Mouse (Mus musculus): ENCODE data around the gene Scgb1a1. TPM values are rescaled to one million over a fixed set of nuclear protein-coding genes. Genes with fewer than 3 reads are reported as not detected.
A peak's percentile ranks its signal among the peaks of the same experiment; 100 is the strongest.

Gene Scgb1a1
- polyA plus RNA-seq, 1 experiment: not detected

- H3K27me3 ChIP-seq (ENCODE audit: control insufficient read depth, insufficient read depth, insufficient read length): no peaks in the 10 kb centered on the region
- no peak overlapping the region for H3K4me3 ChIP-seq
- H3K79me2 ChIP-seq (ENCODE audit: control insufficient read depth, insufficient read depth): no peaks in the 10 kb centered on the region
- no peak overlapping the region for H3ac ChIP-seq (ENCODE audit: control insufficient read depth, insufficient read length)
- no peak overlapping the region for H3K4me2 ChIP-seq (ENCODE audit: low read depth)
- H3K36me3 ChIP-seq (ENCODE audit: control insufficient read depth, insufficient read depth): no peaks in the 10 kb centered on the region
- TF ChIP-seq USF1 (IDR thresholded peaks at IDR 0.05; ENCODE audit: low read depth) (no peak), MYOD1 (IDR thresholded peaks at IDR 0.05; ENCODE audit: control insufficient read depth in 1 of 3, insufficient read length in 2 of 3, low read depth in 2 of 3) (no peak), CEBPB (IDR thresholded peaks at IDR 0.05; ENCODE audit: insufficient read depth, poor library complexity, severe bottlenecking) (no peak), REST (IDR thresholded peaks at IDR 0.05; ENCODE audit: insufficient read depth, insufficient read length) (no peak), TCF3 (IDR thresholded peaks at IDR 0.05; ENCODE audit: insufficient read length, low read depth) (no peak), MAX (IDR thresholded peaks at IDR 0.05; ENCODE audit: low read depth) (no peak), POLR2AphosphoS2 (IDR thresholded peaks at IDR 0.05; ENCODE audit: insufficient read length, low read depth) (no peak), SRF (IDR thresholded peaks at IDR 0.05; ENCODE audit: control insufficient read depth, insufficient read length, low read depth) (no peak), TCF12 (IDR thresholded peaks at IDR 0.05; ENCODE audit: insufficient read depth, poor library complexity, severe bottlenecking) (no peak), E2F4 (IDR thresholded peaks at IDR 0.05; ENCODE audit: insufficient read depth) (no peak)
Observed at GRCm38 (mm10) chr19:9040649-9041048, 47.1 kb downstream of the Scgb1a1 start.

GRCm38 (mm10) chr19:9039928-9040327, 47.8 kb downstream of the Scgb1a1 start:
- Histone ChIP-seq H3K27me3 (ENCODE audit: control insufficient read depth, insufficient read depth, insufficient read length) (no peaks in the 10 kb centered on the region), H3K4me3 (no peak overlapping the region), H3K36me3 (ENCODE audit: control insufficient read depth, insufficient read depth) (no peaks in the 10 kb centered on the region), H3ac (ENCODE audit: control insufficient read depth, insufficient read length) (no peak overlapping the region), H3K4me2 (ENCODE audit: low read depth) (peak overlapping the region; percentile 40), H3K79me2 (ENCODE audit: control insufficient read depth, insufficient read depth) (no peaks in the 10 kb centered on the region)
- TF ChIP-seq TCF12 (IDR thresholded peaks at IDR 0.05; ENCODE audit: insufficient read depth, poor library complexity, severe bottlenecking) (no peak), USF1 (IDR thresholded peaks at IDR 0.05; ENCODE audit: low read depth) (no peak), MYOG (IDR thresholded peaks at IDR 0.05; ENCODE audit: control insufficient read depth in 1 of 3, insufficient read depth in 1 of 3, insufficient read length in 2 of 3, low read depth in 2 of 3) (no peak), POLR2A (IDR thresholded peaks at IDR 0.05; ENCODE audit: insufficient read length, low read depth) (no peak), MYOD1 (IDR thresholded peaks at IDR 0.05; ENCODE audit: control insufficient read depth in 1 of 3, insufficient read length in 2 of 3, low read depth in 2 of 3) (no peak), REST (IDR thresholded peaks at IDR 0.05; ENCODE audit: insufficient read depth, insufficient read length) (no peak), SRF (IDR thresholded peaks at IDR 0.05; ENCODE audit: control insufficient read depth, insufficient read length, low read depth) (no peak), CEBPB (IDR thresholded peaks at IDR 0.05; ENCODE audit: insufficient read depth, poor library complexity, severe bottlenecking) (no peak), E2F4 (IDR thresholded peaks at IDR 0.05; ENCODE audit: insufficient read depth) (no peak), POLR2AphosphoS2 (IDR thresholded peaks at IDR 0.05; ENCODE audit: insufficient read length, low read depth) (no peak), TCF3 (IDR thresholded peaks at IDR 0.05; ENCODE audit: insufficient read length, low read depth) (no peak), MAX (IDR thresholded peaks at IDR 0.05; ENCODE audit: low read depth) (no peak)

GRCm38 (mm10) chr19:9039266-9039665, 48.5 kb downstream of the Scgb1a1 start:
- Histone ChIP-seq H3K4me3 (no peak overlapping the region), H3ac (ENCODE audit: control insufficient read depth, insufficient read length) (no peak overlapping the region), H3K27me3 (ENCODE audit: control insufficient read depth, insufficient read depth, insufficient read length) (no peaks in the 10 kb centered on the region), H3K4me2 (ENCODE audit: low read depth) (no peak overlapping the region), H3K79me2 (ENCODE audit: control insufficient read depth, insufficient read depth) (no peaks in the 10 kb centered on the region), H3K36me3 (ENCODE audit: control insufficient read depth, insufficient read depth) (no peaks in the 10 kb centered on the region)
- no peak for TF ChIP-seq CEBPB (IDR thresholded peaks at IDR 0.05; ENCODE audit: insufficient read depth, poor library complexity, severe bottlenecking)
- TF ChIP-seq TCF3 (IDR thresholded peaks at IDR 0.05; ENCODE audit: insufficient read length, low read depth): no peak
- TF ChIP-seq REST (IDR thresholded peaks at IDR 0.05; ENCODE audit: insufficient read depth, insufficient read length): no peak
- TF ChIP-seq POLR2AphosphoS2 (IDR thresholded peaks at IDR 0.05; ENCODE audit: insufficient read length, low read depth): no peak
- no peak for TF ChIP-seq MAX (IDR thresholded peaks at IDR 0.05; ENCODE audit: low read depth)
- TF ChIP-seq MYOD1 (IDR thresholded peaks at IDR 0.05; ENCODE audit: control insufficient read depth in 1 of 3, insufficient read length in 2 of 3, low read depth in 2 of 3): no peak
- TF ChIP-seq POLR2A (IDR thresholded peaks at IDR 0.05; ENCODE audit: insufficient read length, low read depth): no peak
- TF ChIP-seq E2F4 (IDR thresholded peaks at IDR 0.05; ENCODE audit: insufficient read depth): no peak
- TF ChIP-seq SRF (IDR thresholded peaks at IDR 0.05; ENCODE audit: control insufficient read depth, insufficient read length, low read depth): no peak
- no peak for TF ChIP-seq TCF12 (IDR thresholded peaks at IDR 0.05; ENCODE audit: insufficient read depth, poor library complexity, severe bottlenecking)
- no peak for TF ChIP-seq MYOG (IDR thresholded peaks at IDR 0.05; ENCODE audit: control insufficient read depth in 1 of 3, insufficient read depth in 1 of 3, insufficient read length in 2 of 3, low read depth in 2 of 3)
- no peak for TF ChIP-seq USF1 (IDR thresholded peaks at IDR 0.05; ENCODE audit: low read depth)

GRCm38 (mm10) chr19:9038136-9038535, 49.6 kb downstream of the Scgb1a1 start:
- TF ChIP-seq MYOG (IDR thresholded peaks at IDR 0.05; ENCODE audit: control insufficient read depth in 1 of 3, insufficient read depth in 1 of 3, insufficient read length in 2 of 3, low read depth in 2 of 3) (no peak), REST (IDR thresholded peaks at IDR 0.05; ENCODE audit: insufficient read depth, insufficient read length) (no peak), USF1 (IDR thresholded peaks at IDR 0.05; ENCODE audit: low read depth) (no peak), SRF (IDR thresholded peaks at IDR 0.05; ENCODE audit: control insufficient read depth, insufficient read length, low read depth) (no peak), POLR2AphosphoS2 (IDR thresholded peaks at IDR 0.05; ENCODE audit: insufficient read length, low read depth) (no peak), MYOD1 (IDR thresholded peaks at IDR 0.05; ENCODE audit: control insufficient read depth in 1 of 3, insufficient read length in 2 of 3, low read depth in 2 of 3) (no peak), CEBPB (IDR thresholded peaks at IDR 0.05; ENCODE audit: insufficient read depth, poor library complexity, severe bottlenecking) (no peak), E2F4 (IDR thresholded peaks at IDR 0.05; ENCODE audit: insufficient read depth) (no peak), TCF12 (IDR thresholded peaks at IDR 0.05; ENCODE audit: insufficient read depth, poor library complexity, severe bottlenecking) (no peak), MAX (IDR thresholded peaks at IDR 0.05; ENCODE audit: low read depth) (no peak), POLR2A (IDR thresholded peaks at IDR 0.05; ENCODE audit: insufficient read length, low read depth) (no peak), TCF3 (IDR thresholded peaks at IDR 0.05; ENCODE audit: insufficient read length, low read depth) (no peak)

More at GRCm38 (mm10) chr19:9038136-9038535, 49.6 kb downstream of the Scgb1a1 start:
- Histone ChIP-seq H3K27me3 (ENCODE audit: control insufficient read depth, insufficient read depth, insufficient read length) (no peaks in the 10 kb centered on the region), H3K4me2 (ENCODE audit: low read depth) (no peak overlapping the region), H3K4me3 (no peak overlapping the region), H3K79me2 (ENCODE audit: control insufficient read depth, insufficient read depth) (no peaks in the 10 kb centered on the region), H3ac (ENCODE audit: control insufficient read depth, insufficient read length) (no peak overlapping the region), H3K36me3 (ENCODE audit: control insufficient read depth, insufficient read depth) (no peaks in the 10 kb centered on the region)
